Mouse (Mus musculus) spleen, adult 2 months (tissue): ENCODE results near the gene Nol11.

Experiments
- CTCF ChIP-seq: fragments of 200-500 bp; IDR thresholded peaks from 2 replicates; pipeline ENCODE4 v1.5.1; 2011; ENCODE audit warnings: mild to moderate bottlenecking, inconsistent platforms; ENCODE audit not compliant: insufficient read depth, insufficient read length, insufficient replicate concordance; ENCODE audit errors: extremely low read depth
- POLR2A ChIP-seq: fragments of 200-500 bp; IDR thresholded peaks from 2 replicates; pipeline ENCODE4 v1.6.1; 2011; ENCODE audit warnings: low read depth, low read length, inconsistent platforms

DNA sequence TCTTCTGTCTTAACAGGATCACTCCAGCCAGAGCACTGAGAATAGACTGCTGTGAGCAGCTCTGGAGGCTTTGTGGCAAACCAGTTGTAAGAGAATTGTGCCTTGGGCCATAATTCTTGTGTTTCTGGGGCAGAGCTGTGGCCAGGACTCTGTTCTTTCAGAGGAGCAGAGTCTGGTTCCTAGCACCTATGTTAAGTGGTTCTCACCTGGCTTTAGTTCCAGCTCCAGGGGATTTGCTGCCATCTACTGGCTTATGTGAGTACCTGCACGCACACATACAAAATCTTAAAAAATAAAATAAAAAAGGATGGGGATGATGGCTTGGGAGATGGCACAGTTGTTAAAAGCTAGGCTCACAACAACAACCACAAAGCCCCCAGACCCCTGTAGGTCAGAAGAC is 30.1 kb downstream of the Nol11 start:
- TF ChIP-seq CTCF, result peak; percentile 26; the same call in 1 of the 2 replicates
- no peak for TF ChIP-seq POLR2A
